Mouse (Mus musculus) regulatory T cell (primary cell): ENCODE data around the gene Gm853.

Experiments used
- in situ Hi-C: fragments of 300-600 bp; cut with MboI, MseI; formaldehyde crosslinking; loops from one replicate; pipeline ENCODE4 v1.15.1; 2025; ENCODE audit warnings: high pct_unique_total_duplicates

Gm853 gene

GRCm38 (mm10) chr4:130215392-130215791 lies 6.8 kb downstream of the Gm853 start:
- in situ Hi-C loops = no loop called here

- in situ Hi-C loops = no loop called here
Observed at GRCm38 (mm10) chr4:130213857-130214256, 8.3 kb downstream of the Gm853 start.

GRCm38 (mm10) chr4:130213197-130213596 lies 9.0 kb downstream of the Gm853 start:
- in situ Hi-C loops = no loop called here

GRCm38 (mm10) chr4:130212421-130212820 lies 9.8 kb downstream of the Gm853 start:
- in situ Hi-C loops = no loop called here

GRCm38 (mm10) chr4:130211870-130212269 lies 10.3 kb downstream of the Gm853 start:
- in situ Hi-C loops = no loop called here

- in situ Hi-C loops = no loop called here
Observed at GRCm38 (mm10) chr4:130198694-130199670, 23.2 kb downstream of the Gm853 start.

GRCm38 (mm10) chr4:130196542-130196941 lies 25.7 kb downstream of the Gm853 start:
- in situ Hi-C loops = no loop called here

- in situ Hi-C loops = no loop called here
Observed at GRCm38 (mm10) chr4:130195924-130196323, 26.3 kb downstream of the Gm853 start.

- in situ Hi-C loops = no loop called here
Observed at GRCm38 (mm10) chr4:130192266-130192665, 29.9 kb downstream of the Gm853 start.

GRCm38 (mm10) chr4:130189606-130190005 lies 32.6 kb downstream of the Gm853 start:
- in situ Hi-C loops = no loop called here

GRCm38 (mm10) chr4:130188806-130189297 lies 33.3 kb downstream of the Gm853 start:
- in situ Hi-C loops = no loop called here

- in situ Hi-C loops = no loop called here
Observed at GRCm38 (mm10) chr4:130186891-130187290, 35.3 kb downstream of the Gm853 start.

GRCm38 (mm10) chr4:130186450-130186849 lies 35.8 kb downstream of the Gm853 start:
- in situ Hi-C loops = no loop called here

GRCm38 (mm10) chr4:130183879-130184278 lies 38.3 kb downstream of the Gm853 start:
- in situ Hi-C loops = no loop called here

- in situ Hi-C loops = no loop called here
Observed at GRCm38 (mm10) chr4:130183023-130183422, 39.2 kb downstream of the Gm853 start.

GRCm38 (mm10) chr4:130181886-130182285 lies 40.3 kb downstream of the Gm853 start:
- in situ Hi-C loops = no loop called here

GRCm38 (mm10) chr4:130180909-130181602 lies 41.1 kb downstream of the Gm853 start:
- in situ Hi-C loops = no loop called here

GRCm38 (mm10) chr4:130179876-130180275 lies 42.3 kb downstream of the Gm853 start:
- in situ Hi-C loops = no loop called here

- in situ Hi-C loops = no loop called here
Observed at GRCm38 (mm10) chr4:130177536-130177935, 44.7 kb downstream of the Gm853 start.

- in situ Hi-C loops = no loop called here
Observed at GRCm38 (mm10) chr4:130177087-130177486, 45.1 kb downstream of the Gm853 start.

- in situ Hi-C loops = no loop called here
Observed at GRCm38 (mm10) chr4:130176156-130176720, 46.0 kb downstream of the Gm853 start.

- in situ Hi-C loops = no loop called here
Observed at GRCm38 (mm10) chr4:130175072-130175711, 47.0 kb downstream of the Gm853 start, which contains the start of gene Tinagl1. Tinagl1 (minus strand) TSS chr4:130175122.
